Mouse (Mus musculus) G1E (cell line): ENCODE results near the gene Klhl29. TPM values are rescaled to one million over a fixed set of nuclear protein-coding genes. Genes with fewer than 3 reads are reported as not detected.

Experiments
- ATAC-seq: 2 replicates; pipeline ENCODE4 v1.8.0; 2016; ENCODE audit warnings: mild to moderate bottlenecking; ENCODE audit not compliant: insufficient number of reproducible peaks, poor library complexity, low FRiP score, severe bottlenecking; ENCODE audit errors: extremely low read depth
- DNase-seq: peaks from one replicate; pipeline ENCODE4 v3.0.0; 2012; ENCODE audit warnings: low spot score
- H3K27me3 ChIP-seq: 2 replicates; pipeline ENCODE4 v1.6.1; 2012; ENCODE audit warnings: mild to moderate bottlenecking, low read length, inconsistent platforms; ENCODE audit not compliant: insufficient read depth
- H3K36me3 ChIP-seq: replicated peaks from 2 replicates; pipeline ENCODE3; 2012; ENCODE audit warnings: mild to moderate bottlenecking, inconsistent platforms
- H3K4me1 ChIP-seq: 2 replicates; pipeline ENCODE4 v1.6.1; 2012; ENCODE audit warnings: low read depth, low read length, inconsistent platforms, mixed read lengths; ENCODE audit not compliant: insufficient read depth
- H3K4me3 ChIP-seq: 2 replicates; pipeline ENCODE4 v1.5.1; 2012; ENCODE audit warnings: low read depth, mild to moderate bottlenecking, inconsistent platforms, low read length, moderate library complexity, mixed read lengths
- H3K9me3 ChIP-seq: replicated peaks from 2 replicates; pipeline ENCODE4 v1.6.1; 2012; ENCODE audit warnings: inconsistent platforms
- CTCF ChIP-seq: IDR thresholded peaks from 2 replicates; pipeline ENCODE4 v1.5.1; 2012; ENCODE audit warnings: low read depth, low read length, inconsistent platforms, mixed read lengths
- GATA1 ChIP-seq: IDR thresholded peaks from 2 replicates; pipeline ENCODE4 v1.6.1; 2012; ENCODE audit warnings: borderline replicate concordance, low read length, inconsistent platforms, mixed read lengths
- GATA2 ChIP-seq: IDR thresholded peaks from 2 replicates; pipeline ENCODE4 v1.6.1; 2012; ENCODE audit warnings: low read depth, low read length, inconsistent platforms, borderline replicate concordance
- POLR2AphosphoS5 ChIP-seq: IDR thresholded peaks from 2 replicates; pipeline ENCODE4 v1.6.1; 2012; ENCODE audit warnings: low read depth, low read length, inconsistent platforms; ENCODE audit not compliant: insufficient replicate concordance
- TAL1 ChIP-seq: conservative IDR thresholded peaks from 2 replicates; pipeline ENCODE4 v1.6.1; 2012; ENCODE audit warnings: low read depth, low read length, inconsistent platforms, mixed read lengths
- polyA plus RNA-seq: library from polyadenylated mRNA; stranded (reverse); fragments of >175 nt; gene quantifications from 2 replicates; pipeline ENCODE4 v1.2.3, GENCODE M21; 2012
- total RNA-seq, 2 experiments: library from RNA; stranded (forward) in 1 of 2; stranded (reverse) in 1 of 2; fragments of 200-1000 nt in 1 of 2; fragments of >200 nt in 1 of 2; fragmentation: Nextera tagmentation in 1 of 2; gene quantifications; 2 replicates each; pipeline ENCODE4 v1.2.3; 2014 to 2017

The Klhl29 gene
- total and polyA plus RNA-seq, 3 experiments: 0.05 TPM; not detected in 2

DNA sequence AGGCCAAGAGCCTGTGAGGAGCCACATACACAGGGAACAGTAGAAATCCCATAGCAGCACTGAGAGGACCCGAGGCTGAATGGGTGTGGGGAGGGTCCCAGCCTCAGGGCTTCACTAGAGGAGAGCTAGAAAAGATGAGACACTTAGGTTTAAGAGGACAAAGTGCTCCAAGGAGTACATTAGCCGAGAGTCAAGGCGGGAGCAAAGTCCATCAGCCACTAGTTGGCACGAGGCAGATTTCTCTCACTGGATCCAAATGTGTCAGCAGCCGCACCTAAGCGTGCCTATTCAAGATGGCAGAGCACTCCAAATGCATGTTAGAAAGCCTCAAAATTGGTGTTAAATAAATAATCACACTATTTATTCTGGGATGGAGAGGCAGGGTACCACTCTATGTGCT is 90.5 kb downstream of the Klhl29 start:
- Histone ChIP-seq H3K4me1 (no peaks in the 10 kb centered on the region), H3K27me3 (no peaks in the 10 kb centered on the region), H3K4me3 (no peak overlapping the region), H3K9me3 (peaks cover 69% of the 10 kb centered on the region), H3K36me3 (no peaks in the 10 kb centered on the region)
- no peak for DNase-seq
- no peak for TF ChIP-seq CTCF
- no peak for TF ChIP-seq TAL1
- no peak for TF ChIP-seq GATA1
- no peak for TF ChIP-seq POLR2AphosphoS5
- TF ChIP-seq GATA2: no peak
- ATAC-seq: no peak

DNA sequence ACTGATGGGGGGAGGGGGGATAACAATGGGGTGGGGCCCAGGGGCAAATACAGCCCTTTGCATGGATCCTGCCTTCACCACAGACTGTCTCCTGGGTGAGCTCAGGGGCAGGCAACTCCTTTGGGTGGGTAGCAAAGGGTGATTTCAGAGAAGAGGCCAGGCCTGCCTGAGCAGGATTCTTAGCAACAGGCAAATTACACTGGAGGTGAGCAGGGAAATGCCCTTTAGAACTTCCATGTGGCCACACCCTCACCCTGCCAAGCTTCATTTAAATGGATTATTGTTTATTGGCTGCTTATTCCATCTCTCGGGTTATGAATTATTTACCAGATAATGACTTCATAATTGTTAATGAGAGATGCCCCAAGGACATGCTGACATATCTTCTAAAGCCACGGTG is 91.8 kb downstream of the Klhl29 start:
- H3K4me3 ChIP-seq: no peak overlapping the region
- no peak for ATAC-seq
- TF ChIP-seq TAL1 (no peak), GATA2 (no peak), CTCF (no peak), POLR2AphosphoS5 (no peak), GATA1 (no peak)

DNA sequence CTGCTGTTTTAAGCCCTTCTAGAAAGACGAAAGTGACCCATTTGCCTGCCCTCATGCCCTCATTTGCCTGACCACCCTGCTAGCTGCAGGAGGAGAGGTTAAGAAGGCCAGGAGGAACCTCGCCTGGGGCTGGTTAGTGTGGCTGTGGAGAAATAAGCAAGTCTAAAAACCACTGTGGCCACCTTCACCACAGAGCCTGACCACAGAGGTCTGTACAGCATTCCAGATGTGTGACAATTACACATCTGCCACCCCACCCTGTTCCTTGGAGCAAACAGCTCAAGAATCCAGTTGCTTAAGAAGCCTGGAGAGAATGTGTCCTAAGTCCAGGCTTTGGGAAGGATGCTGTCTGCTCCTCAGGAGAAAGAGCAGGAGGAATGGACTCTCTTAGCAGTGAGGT is 92.9 kb downstream of the Klhl29 start:
- H3K4me3 ChIP-seq: no peak overlapping the region
- ATAC-seq: no peak

More for the DNA sequence above, 91.8 kb downstream of the Klhl29 start:
- Histone ChIP-seq H3K36me3 (no peaks in the 10 kb centered on the region), H3K27me3 (no peaks in the 10 kb centered on the region), H3K9me3 (peaks cover 66% of the 10 kb centered on the region), H3K4me1 (no peaks in the 10 kb centered on the region)
- DNase-seq: no peak

DNA sequence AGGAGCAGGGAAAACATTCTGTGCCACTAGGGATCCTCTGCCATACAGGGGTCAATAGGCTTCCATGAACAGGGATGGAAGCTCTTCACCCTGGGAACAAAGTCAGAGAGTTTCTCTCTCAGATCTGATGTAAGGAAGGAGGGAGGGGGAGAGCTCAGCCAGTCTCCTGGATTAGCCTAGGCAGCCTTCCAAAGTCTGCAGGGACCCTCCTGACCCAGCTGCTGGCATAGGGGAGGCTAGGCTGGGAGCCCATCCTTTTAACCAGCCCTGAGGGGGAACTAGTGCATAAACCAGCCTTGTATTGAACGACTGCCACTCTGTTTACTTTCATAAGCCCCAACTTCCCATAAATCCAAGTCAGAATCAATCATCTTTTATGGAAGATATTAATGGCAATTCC is 95.6 kb downstream of the Klhl29 start:
- Histone ChIP-seq H3K4me1 (no peaks in the 10 kb centered on the region), H3K9me3 (peaks cover 62% of the 10 kb centered on the region), H3K36me3 (no peaks in the 10 kb centered on the region), H3K4me3 (no peak overlapping the region), H3K27me3 (no peaks in the 10 kb centered on the region)
- DNase-seq (no peak), ATAC-seq (no peak)
- TF ChIP-seq GATA2: no peak
- no peak for TF ChIP-seq POLR2AphosphoS5
- TF ChIP-seq TAL1: no peak
- TF ChIP-seq GATA1: no peak
- TF ChIP-seq CTCF: no peak

More for the DNA sequence above, 92.9 kb downstream of the Klhl29 start:
- no peak for DNase-seq
- no peaks in the 10 kb centered on the region for H3K36me3 ChIP-seq
- H3K9me3 ChIP-seq: peaks cover 70% of the 10 kb centered on the region
- TF ChIP-seq GATA2 (no peak), POLR2AphosphoS5 (no peak), CTCF (no peak), GATA1 (no peak), TAL1 (no peak)
- no peaks in the 10 kb centered on the region for H3K27me3 ChIP-seq
- no peaks in the 10 kb centered on the region for H3K4me1 ChIP-seq

DNA sequence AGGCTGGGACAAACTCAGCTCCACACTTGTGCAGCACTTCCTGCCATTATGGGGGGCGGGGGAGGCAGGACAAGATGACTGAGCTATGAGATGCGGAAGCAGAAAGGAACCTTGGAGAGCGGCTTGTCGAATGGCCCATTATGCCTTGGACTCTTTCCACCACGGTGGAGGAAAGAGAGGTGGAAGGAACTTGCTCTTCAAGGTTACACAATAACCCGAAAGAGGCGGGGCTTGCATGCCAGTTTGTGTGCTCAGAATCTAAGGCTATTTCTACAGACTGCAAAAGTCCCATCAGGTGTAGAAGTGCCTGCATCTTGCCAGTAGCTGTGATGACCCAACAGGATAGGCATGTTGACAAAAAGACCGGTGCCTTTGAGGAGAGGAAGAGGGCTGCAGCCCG is 98.5 kb downstream of the Klhl29 start:
- H3K9me3 ChIP-seq: peaks cover 57% of the 10 kb centered on the region
- no peaks in the 10 kb centered on the region for H3K27me3 ChIP-seq
- DNase-seq (no peak), ATAC-seq (no peak)
- H3K4me1 ChIP-seq: no peaks in the 10 kb centered on the region
- no peak overlapping the region for H3K4me3 ChIP-seq
- H3K36me3 ChIP-seq: no peaks in the 10 kb centered on the region
- TF ChIP-seq GATA2 (no peak), CTCF (no peak), TAL1 (no peak), POLR2AphosphoS5 (no peak), GATA1 (no peak)

DNA sequence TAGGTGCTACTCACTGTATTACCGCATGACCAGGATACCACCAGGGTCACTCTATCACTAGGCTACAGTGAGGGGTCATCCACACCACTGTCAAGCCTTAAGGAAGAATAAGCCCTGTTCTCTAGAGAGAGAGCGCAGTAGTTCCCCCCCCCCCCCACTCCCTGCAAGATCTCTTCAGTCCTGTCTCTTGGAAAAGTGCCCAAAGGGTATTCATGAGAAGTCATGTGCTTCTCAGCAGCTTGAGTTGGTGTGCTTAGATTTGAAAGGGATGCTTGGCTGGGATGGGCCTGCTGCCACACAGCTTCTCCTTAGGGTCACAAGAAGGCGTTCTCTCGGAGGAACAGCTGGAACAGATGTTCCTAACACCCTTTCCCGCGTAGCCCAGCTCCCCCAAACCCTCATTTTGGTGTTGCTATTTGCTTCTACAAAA is 100.0 kb downstream of the Klhl29 start:
- no peaks in the 10 kb centered on the region for H3K4me1 ChIP-seq
- H3K27me3 ChIP-seq: no peaks in the 10 kb centered on the region
- H3K4me3 ChIP-seq: no peak overlapping the region
- TF ChIP-seq POLR2AphosphoS5 (no peak), GATA2 (no peak), GATA1 (no peak), TAL1 (no peak), CTCF (no peak)
- ATAC-seq (no peak), DNase-seq (no peak)
- peaks cover 59% of the 10 kb centered on the region for H3K9me3 ChIP-seq
- no peaks in the 10 kb centered on the region for H3K36me3 ChIP-seq

DNA sequence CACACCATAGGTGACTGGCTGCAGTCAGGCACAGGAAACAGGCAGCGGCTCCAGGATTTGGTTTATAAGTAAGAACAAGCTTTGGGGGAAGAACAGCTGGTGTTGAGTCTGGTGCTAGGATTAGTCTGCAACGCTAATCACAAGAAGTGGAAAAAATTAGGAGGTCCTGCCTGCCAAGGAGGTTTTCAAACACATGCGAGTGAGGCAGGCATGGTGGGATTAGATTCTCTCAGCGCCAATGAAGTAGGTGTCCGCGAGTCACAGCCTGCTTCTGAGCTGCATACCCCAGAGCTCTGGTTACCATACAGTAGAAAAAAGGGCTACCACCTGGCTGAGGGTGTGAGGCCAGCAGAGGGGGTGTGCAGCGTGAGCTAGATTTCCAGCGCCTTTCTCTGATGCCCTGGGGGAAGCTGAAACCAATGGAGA is 101.0 kb downstream of the Klhl29 start:
- DNase-seq (no peak), ATAC-seq (no peak)
- Histone ChIP-seq H3K27me3 (no peaks in the 10 kb centered on the region), H3K9me3 (peaks cover 61% of the 10 kb centered on the region), H3K4me1 (no peaks in the 10 kb centered on the region), H3K36me3 (no peaks in the 10 kb centered on the region), H3K4me3 (no peak overlapping the region)
- TF ChIP-seq CTCF (no peak), GATA1 (no peak), GATA2 (no peak), TAL1 (no peak), POLR2AphosphoS5 (no peak)
